Mouse (Mus musculus) urinary bladder, postnatal 25 days (tissue): ENCODE data around the gene Herpud2.
"Not testable (repeated sequence)": the region's sequence is repeated elsewhere in the genome, so short reads cannot be mapped to it uniquely, and the experiment has no call there.

Experiments
- DNase-seq: peaks from one replicate; pipeline ENCODE4 v3.0.0; 2022; ENCODE audit warnings: low spot score

The Herpud2 gene

DNA sequence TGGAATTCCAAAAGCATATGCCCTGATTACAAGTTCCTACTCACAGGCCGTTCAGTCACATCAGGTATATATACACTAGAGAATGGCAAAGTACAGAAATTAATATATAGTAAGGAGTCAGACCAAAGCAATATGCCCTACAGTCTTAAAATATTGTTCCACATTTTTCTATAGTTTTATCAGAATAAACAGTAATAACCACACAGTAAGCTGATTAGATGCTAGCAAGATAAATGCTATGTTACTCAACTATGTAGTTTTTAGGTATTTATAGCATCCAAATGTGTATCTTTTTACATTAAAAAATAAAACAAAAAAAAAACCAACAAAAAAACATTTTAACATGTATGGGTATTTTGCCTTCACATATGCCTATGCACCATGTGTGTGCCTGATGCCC lies 5.7 kb downstream of the Herpud2 start:
- no peak for DNase-seq

- DNase-seq, result no peak
These were observed 7.7 kb downstream of the Herpud2 start for GRCm38 (mm10) chr9:25143950-25144349.

GRCm38 (mm10) chr9:25142988-25143387 lies 8.6 kb downstream of the Herpud2 start:
- DNase-seq, result no peak

DNA sequence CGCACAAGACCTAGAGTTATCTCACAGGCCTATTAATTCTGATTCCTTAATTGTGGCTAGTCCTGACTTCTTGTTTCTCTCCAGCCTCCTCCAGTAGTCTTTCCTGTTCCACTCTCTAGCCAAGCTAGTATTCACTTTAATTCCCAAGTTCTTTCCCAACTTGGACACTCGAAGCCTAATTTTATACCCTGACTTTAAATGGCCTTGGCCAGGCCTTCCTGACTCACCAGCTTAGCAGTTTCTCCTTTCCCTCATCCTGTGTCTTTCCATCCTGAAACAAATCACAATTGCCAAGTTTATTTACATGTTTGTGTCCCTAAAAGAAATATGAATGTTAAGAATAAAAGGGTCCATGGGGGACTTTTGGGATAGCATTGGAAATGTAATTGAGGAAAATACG lies 9.6 kb downstream of the Herpud2 start:
- no peak for DNase-seq

- no peak for DNase-seq
These were observed 11.3 kb downstream of the Herpud2 start for GRCm38 (mm10) chr9:25140330-25140729.

- DNase-seq, result no peak
These were observed 12.7 kb downstream of the Herpud2 start for GRCm38 (mm10) chr9:25138900-25139299.

- no peak for DNase-seq
These were observed 18.7 kb downstream of the Herpud2 start for GRCm38 (mm10) chr9:25132920-25133319.

- DNase-seq, result no peak
These were observed 19.4 kb downstream of the Herpud2 start for GRCm38 (mm10) chr9:25132253-25132652.

DNA sequence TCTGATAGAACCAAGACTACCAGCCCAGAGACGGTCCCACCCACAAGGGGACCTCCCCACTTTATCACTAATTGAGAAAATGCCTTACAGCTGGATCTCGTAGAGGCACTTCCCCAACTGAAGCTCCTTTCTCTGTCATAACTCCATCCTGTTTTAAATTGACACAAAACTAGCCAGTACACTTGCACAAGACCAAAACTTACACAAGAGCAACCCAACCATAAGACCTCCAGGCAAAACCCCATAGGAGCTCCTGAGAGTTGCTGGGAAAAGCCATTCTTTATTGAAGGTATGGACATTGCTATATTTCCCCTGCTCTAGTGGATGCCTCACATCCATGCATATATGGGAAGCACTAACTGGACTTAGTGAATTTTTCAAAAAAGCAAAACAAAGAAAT lies 27.6 kb downstream of the Herpud2 start:
- DNase-seq, result no peak

DNA sequence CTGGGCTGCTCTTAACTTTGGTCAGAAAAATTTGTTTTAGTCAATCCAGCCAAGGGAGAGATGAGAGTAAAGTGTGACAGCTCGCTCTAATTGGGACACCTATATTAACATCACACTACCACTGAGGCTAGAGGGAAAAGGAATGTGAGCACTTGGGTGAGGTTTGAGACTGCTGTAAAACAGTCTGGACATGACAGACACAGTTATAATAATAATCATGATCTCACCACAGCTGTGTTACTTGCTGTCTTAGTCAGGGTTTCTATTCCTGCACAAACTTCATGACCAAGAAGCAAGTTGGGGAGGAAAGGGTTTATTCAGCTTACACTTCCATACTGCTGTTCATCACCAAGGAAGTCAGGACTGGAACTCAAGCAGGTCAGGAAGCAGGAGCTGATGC lies 28.0 kb downstream of the Herpud2 start:
- DNase-seq, result not testable (repeated sequence)

- DNase-seq, result no peak
These were observed 47.0 kb downstream of the Herpud2 start for GRCm38 (mm10) chr9:25104638-25105037.

- DNase-seq, result no peak
These were observed 48.7 kb downstream of the Herpud2 start for GRCm38 (mm10) chr9:25102881-25103280.

DNA sequence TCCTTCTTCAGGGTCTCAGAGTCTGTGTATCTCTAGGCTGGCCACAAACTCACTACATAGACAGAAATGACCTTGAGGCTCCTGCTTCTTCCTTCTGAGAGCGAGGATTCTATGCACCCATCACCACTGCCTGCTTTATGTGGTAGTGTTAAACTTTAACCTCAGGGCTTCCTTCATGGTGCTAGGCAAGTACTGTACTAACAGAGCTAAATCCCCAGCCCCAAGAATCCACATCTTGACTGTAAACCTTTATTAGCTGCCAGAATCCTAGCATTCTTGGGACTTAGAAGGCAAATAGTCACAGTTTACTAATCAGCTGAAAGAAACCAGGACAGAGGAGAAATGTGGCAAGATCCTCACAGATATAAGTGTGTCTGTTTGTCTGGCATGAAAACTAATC lies 60.8 kb downstream of the Herpud2 start:
- DNase-seq, result no peak

DNA sequence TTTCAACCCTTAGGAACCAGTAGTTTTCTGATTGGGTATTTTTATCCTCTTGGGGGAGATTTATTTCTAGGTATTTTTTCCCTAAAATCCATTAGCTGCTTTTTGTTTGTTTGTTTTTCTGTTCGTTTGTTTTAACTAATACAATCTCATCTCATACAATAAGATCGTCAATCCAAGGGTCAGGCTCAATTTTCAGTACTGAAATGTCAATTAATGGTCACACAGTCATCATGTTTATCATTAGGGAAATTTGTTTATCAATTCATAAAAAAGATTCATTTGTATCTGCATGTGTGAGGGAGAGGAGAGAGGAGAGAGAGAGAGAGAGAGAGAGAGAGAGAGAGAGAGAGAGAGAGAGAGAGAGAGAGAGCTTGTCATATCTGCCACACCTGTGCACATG lies 62.5 kb downstream of the Herpud2 start, which contains the start of gene Gm10181:
TSS of gene Gm10181 (plus strand) at position 301 of the 400 bp plus-strand sequence.
- no peak for DNase-seq

GRCm38 (mm10) chr9:25076505-25076904 lies 75.1 kb downstream of the Herpud2 start:
- no peak for DNase-seq

DNA sequence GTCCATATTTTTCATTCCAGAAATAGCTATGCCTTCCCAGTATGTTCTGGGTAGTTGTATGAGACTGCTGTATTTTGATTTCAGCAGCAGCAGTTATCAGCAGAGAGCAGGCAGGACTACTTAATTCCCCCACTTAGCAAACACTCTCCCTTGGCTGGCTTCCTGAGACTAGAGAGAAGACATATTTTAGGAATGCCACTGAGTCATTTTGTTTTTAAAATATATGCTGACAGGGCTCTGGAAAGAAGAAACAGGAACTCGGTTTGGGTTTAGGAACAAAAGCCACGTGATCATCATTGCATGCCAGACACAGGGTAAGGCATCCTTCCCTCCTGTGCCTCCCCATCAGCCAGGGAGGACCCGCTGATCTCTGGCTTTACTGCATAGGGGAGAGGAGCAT lies 75.6 kb downstream of the Herpud2 start:
- DNase-seq, result no peak

- no peak for DNase-seq
These were observed 79.0 kb downstream of the Herpud2 start for GRCm38 (mm10) chr9:25072666-25073065.

- DNase-seq, result no peak
These were observed 92.9 kb downstream of the Herpud2 start for GRCm38 (mm10) chr9:25058726-25059125.
